Mouse (Mus musculus): Measurements from ENCODE around the gene Gm44511.
"Not testable (repeated sequence)": the region's sequence is repeated elsewhere in the genome, so short reads cannot be mapped to it uniquely, and the experiment has no call there.

The Gm44511 gene

DNA sequence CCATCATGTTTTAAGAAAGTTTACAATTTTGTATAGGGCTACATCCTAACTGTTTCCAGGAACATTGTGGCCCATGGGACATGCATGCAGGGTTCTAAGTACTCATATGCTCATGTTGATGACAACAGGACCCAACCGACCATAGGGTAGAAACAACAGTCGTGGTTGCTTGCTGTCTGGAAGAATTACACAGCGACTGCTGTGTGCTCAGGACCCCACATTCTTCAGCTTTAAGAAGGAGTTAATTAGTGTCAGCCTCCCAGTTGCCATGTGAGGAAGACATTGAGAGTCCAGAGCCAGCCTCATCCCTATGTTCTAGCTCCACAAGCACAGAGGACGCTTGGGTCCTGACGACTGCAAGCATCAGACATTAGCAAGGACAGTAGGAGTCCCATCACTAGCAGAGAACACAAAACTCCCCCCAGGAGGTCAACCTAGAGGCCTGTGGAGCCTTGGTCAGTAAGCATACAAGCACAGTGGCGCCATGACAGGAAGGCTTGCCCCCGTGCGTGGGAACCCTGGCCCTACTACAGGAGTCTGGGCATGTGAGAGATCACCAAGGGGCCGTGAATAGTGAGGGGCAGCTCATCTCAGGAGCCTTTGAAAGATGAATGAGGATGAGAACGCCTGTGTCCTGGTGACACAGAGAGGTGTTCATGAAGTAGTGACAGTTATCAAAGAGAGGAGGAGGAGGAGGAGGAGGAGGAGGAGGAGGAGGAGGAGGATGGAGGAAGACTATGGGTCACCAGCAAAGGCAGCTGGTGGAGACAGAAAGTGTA lies 63.0 kb downstream of the Gm44511 start:
- DNase-seq (ENCODE audit: low read depth, low spot score): not testable (repeated sequence)

DNA sequence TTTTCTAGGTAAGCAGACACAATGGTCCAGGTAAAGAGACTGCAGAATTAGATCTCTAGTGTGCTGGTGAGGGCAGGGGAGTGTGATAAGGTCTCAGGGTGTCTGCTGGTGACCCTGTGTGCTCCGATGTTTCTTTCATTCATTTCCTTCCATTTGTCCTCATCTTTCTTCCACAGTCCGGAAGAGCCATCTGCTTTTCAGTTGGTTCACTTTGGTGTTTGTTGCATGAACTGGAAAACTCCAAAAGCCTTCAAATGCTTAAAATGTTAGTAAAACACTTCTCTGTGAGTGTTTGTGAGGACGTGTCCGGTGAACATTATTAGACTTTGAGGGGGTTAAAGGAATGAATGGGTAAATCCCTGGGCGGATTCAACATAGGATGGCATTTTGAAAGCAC lies 65.0 kb downstream of the Gm44511 start:
- DNase-seq (ENCODE audit: low read depth, low spot score): no peak

DNA sequence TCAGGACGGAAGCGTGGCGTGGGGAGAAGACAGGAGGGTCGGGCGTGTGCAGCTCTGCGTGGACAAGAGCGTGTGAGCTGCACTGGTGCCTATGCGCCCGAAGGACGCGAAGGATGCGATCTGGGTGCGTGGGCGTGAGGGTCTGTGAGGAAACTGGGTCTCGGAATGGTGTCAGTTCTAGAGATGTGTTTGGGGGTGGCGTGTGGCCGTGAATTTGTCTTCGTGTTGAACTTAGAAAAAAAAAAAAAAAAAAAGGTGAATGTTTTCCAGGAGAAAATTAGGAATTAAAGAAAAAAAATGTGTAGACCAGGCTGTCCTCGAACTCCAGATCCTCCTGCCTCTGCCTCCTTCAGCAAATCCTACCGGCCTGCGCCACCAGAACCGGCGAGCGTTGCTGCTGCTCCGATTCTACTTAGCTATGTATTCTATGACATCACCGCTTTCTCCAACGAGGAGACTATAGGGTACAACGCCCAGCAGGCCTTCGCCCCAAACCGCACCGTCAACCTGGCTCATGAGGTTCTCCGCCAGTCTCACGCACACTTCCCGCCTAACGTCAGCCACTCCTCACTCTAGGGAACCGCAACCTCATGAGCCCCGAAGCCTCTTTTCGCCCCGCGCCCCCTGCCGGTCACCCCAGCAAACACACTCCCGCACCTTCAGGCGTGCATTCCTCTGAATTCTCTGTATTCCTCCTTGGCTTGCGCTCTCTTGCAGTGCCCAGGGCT lies 65.5 kb downstream of the Gm44511 start:
- peak; percentile 94 for DNase-seq (ENCODE audit: low read depth, low spot score)

DNA sequence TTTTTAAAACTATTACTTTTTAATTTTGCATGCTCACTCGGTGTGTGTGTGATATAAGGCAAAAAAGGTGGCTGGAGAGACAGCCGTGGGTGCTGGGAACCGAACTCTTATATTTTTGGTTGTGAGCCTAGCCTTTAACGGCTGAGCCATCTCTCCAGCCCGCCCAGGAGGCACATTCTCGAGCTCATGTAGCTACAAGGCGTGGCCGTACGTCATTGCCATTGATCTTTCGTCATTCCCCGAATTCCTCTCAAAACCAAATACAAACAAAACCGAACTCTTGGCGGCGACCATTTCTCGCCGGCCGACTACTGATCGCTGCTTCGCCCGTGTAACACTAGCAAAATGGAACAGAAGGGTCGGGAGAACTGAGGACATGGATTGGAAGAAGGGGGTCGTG lies 66.1 kb downstream of the Gm44511 start:
- peak; percentile 96 for DNase-seq (ENCODE audit: low read depth, low spot score)

DNA sequence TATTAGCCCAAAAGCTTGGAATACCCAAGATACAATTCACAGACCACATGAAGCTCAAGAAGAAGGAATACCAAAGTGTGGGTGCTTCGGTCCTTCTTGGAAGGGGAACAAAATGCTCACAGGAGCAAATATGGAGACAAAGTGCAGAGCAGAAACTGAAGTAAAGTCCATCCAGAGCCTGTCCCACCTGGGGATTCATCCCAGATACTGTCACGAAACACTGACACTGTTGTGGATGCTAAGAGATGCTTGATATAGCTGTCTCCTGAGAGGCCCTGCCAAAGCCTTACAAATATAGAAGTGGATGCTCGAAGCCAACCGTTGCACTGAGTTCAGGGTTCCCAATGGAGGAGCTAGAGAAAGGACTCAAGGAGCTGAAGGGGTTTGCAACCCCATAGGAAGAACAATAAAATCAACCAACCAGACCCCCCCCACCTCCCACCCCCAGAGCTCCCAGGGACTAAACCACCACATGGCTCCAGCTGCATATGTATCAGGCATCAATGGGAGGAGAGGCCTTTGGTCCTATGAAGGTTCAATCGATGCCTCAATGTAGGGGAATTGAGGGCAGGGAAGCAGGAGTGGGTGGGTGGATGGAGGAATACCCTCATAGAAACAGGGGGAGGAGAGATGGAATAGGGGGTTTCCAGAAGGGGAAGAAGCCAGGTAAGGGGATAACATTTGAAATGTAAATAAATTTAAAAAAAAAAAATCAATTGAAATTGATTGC lies 66.7 kb downstream of the Gm44511 start:
- no peak for DNase-seq (ENCODE audit: low read depth, low spot score)

DNA sequence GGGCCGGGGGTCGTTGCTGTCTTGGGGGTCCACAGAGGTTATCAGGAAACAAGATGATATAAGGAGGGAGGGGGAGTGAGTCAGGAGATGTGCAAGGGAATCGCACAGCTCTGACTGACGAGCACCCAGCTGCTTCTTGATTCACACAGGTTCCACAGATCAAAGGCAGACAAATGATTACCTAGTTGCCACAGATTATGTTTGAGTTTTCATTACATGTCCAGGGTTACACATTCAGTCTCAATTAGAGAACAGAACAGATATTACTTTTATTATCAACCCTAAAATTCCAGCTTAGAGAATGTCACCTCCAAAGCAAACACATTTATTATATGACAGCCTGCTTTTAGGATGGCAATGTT lies 70.7 kb downstream of the Gm44511 start:
- not testable (repeated sequence) for DNase-seq (ENCODE audit: low read depth, low spot score)

DNA sequence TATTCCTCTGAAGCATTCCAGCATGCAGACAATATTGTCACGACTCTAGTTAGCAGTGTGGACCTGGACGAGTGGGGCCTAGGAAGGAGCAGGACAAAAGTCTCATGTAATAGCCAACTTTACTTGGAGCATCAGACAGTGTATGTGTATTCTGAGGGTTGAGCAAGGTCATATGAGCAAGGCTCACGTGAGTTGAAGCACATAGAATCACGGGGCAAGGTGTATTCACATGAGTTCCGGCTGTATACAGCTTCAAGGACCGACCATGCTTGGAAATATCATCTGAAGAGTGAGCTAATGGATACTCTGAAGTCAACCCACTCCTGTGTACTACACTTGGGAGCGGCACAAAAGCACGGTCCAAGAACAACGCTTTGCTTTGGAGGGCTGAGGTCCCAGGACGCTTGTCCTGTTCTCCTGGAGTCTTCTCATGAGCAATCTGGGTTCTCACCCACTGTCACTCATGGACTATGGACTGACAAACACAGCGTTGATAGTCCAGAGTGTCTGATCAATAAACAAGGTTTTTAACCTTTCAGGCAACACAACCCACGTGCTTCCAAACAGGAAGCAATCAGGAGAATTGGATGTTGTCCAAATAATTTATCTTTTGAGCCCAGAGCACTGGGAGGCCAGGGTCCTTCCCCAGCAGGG lies 71.2 kb downstream of the Gm44511 start:
- DNase-seq (ENCODE audit: low read depth, low spot score): not testable (repeated sequence)

DNA sequence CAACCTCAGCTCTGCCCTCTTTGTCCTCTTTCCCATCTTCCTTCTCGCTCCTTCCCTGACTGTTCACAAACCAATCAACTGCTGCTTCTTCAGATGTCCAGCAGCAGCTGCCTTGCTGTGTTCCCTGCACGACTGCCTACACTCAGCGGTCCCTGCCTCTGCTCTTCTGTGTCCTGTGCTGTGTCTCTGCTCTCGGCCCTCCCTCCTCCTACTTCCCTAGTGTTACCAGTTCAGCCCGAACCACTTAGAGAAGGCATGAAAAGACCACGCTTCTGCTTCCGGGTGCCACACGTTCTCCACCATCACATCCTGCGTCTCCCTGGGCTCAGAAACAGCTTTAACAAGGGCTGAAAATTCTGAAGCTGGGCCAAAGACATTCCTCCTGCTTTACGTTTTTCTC lies 71.8 kb downstream of the Gm44511 start:
- DNase-seq (ENCODE audit: low read depth, low spot score): not testable (repeated sequence)

DNA sequence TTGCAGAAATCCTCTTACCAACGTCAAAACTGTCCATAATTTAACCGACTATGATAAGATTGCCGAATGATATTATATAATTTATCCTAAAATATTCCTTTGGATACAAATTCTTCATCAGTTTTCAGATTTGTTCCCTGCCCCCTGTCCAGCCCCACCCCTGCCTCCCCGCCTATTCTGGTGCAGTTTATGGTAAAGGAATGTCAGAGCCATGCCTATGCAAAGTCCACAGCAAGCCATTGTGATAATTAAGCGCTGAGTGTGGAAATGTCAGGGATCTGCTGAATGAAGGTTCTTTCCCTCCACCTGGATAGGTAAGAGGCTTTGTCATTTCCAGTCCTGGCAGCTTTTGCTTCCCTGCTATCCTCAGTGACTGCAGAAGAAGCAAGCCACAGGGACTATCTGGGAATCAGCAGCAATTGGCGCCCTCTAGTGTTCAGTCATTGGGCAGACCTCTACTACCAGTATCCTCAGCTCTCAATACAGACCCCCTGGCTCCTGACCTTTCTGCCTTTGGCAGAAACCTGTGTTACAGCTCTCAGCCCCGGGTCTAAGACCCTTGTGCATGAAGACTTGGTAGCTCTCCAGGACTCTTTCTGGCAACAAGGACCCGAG lies 72.4 kb downstream of the Gm44511 start:
- peak; percentile 81 for DNase-seq (ENCODE audit: low read depth, low spot score)

DNA sequence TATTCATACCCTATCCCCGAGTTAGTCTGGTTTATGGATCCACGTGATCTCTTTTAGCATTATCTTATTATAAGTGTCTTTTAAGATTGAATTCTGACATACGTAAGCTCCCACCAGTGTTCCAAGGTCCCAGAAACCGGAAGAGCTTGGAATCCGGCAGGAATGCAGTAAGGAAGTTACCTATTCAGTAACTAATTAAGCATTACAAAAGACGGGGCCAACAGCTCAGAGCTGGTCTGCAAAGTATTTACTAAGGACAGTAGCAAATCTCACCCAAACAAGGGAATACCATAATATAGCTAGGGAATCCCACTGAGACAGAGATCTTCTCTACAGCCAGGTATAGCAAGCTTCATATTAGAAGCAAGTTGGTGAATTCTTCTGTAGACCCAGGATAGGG lies 79.1 kb downstream of the Gm44511 start:
- not testable (repeated sequence) for DNase-seq (ENCODE audit: low read depth, low spot score)

DNA sequence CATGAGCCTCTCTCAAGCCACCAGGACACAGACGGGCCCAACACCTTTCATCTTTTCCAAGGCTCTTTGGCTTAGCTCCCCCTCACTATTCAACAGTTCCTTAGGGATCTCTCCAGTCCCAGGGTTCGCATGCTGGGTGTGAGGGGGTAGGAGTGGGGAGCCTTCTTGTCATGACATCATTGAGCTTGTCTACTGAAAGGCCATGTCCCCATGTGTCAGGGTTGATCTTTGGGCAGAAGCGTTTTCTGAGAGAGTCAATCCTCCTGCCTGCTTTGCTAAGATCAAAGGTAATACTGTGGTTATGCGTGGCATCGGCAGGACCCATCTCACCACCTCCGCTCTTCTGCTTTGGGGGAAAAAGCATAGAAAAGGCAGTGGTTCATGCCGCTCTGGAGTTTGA lies 88.7 kb downstream of the Gm44511 start:
- no peak for DNase-seq (ENCODE audit: low read depth, low spot score)

DNA sequence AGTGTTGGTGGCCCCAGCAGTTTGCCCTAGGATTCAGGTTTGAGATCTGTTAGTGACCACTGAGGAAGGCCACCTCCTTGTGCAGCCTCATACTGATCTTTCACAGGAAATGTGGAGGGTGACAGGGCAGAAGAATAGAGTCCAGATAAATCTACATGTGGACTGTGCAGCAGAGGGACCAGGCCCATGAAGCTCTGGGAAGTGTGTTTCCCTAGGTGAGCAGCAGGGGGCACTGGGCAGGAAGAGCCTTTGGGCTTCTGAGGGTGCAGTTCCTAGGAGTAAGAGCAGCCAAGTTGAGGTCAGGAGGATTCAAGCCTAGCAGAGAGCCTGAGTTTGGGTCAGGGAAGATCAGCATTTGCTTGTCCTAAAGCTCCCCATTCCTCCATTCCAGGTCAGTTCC lies 90.0 kb downstream of the Gm44511 start:
- DNase-seq (ENCODE audit: low read depth, low spot score): peak; percentile 14

DNA sequence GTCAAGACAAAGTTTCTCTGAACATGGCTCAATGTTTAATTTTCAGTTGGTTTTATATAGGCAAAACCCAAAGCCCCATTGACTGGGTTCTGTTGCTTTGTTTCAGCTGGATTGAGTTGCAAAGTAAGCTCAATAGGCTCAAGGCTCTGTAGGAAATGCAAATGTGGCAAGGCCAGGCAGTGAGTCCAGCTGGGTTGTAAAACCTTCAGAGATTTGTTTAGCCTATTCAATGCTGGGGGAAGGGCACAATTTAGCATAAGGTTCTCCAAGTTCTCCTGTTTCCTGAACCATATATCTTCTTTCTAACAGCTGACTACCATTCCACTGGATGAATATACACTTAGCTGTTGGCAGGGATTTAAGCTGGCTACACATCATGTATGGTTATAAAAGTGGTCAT lies 91.2 kb downstream of the Gm44511 start:
- no peak for DNase-seq (ENCODE audit: low read depth, low spot score)

DNA sequence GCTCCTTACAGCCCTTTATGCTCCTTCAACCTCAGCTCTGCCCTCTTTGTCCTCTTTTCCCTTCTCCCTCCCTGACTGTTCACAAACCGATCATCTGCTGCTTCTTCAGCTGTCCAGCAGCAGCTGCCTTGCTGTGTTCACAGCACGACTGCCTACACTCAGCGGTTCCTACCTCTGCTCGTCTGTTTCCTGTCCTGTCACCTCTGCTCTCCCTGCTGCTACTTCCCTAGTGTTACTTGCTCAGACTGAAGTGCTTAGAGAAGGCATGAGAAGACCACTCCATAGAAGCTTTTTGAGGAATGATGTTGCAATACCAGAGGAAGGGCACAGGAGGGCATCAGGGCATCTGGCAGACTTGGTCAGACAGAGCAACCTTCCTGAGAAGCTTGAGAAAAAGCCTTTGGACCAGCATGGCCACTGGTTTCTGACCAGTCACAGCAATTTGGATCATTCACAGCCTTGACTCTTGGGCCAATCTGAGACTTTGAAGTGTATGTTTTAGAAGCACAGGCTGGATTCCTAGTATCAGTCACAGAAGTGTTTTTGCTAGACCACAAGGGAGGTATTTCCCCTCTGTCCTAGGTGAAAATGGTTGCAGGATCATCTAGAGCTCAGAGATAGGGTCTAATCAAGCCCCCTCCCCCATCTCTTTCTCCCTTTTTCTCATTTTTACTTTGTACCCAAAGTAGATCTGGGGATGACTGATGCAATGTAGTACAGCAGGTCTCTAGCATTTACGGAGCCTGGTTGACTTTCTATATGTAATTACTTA lies 92.0 kb downstream of the Gm44511 start:
- DNase-seq (ENCODE audit: low read depth, low spot score): no peak

DNA sequence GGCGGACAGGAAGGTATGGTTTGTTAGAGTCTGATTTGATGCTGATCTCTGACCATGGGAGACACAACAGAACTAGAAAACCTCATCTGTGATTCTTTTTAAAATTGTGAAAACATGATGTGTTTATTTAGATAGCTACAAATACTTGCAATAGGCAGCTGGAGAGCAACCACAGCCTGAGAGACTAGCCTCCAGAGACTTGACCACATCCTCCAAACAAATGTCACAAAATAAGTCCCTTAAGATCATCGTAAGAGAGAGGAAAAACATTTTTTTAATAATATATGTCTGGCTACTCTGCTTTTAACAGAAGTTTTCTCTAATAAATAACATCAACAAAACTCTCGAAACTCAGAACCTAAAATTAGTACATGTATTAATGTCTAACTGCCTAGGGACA lies 94.1 kb downstream of the Gm44511 start:
- DNase-seq (ENCODE audit: low read depth, low spot score): no peak

Measured in 3T3-L1 (cell line).